Mouse (Mus musculus) stomach, embryonic 14.5 days (tissue): ENCODE results near the gene Kbtbd4. TPM values are rescaled to one million over a fixed set of nuclear protein-coding genes. Genes with fewer than 3 reads are reported as not detected.
A peak's percentile ranks its signal among the peaks of the same experiment; 100 is the strongest.

ENCODE experiments used
- ATAC-seq: fragments of 200-750 bp; cut with Nextera tagmentation; 2 replicates; pipeline ENCODE4 v1.8.0; 2017; ENCODE audit warnings: low read depth, moderate TSS enrichment; ENCODE audit not compliant: insufficient number of reproducible peaks, insufficient read depth, low FRiP score
- H3K27ac ChIP-seq: fragments of 300-500 bp; sonication (generic); 2 replicates; pipeline ENCODE4 v1.5.1; 2014; ENCODE audit warnings: mild to moderate bottlenecking, low read length, moderate library complexity, mixed read lengths
- H3K27me3 ChIP-seq: fragments of 300-500 bp; sonication (generic); 2 replicates; pipeline ENCODE4 v1.6.1; 2014; ENCODE audit warnings: low read length, control low read depth, mixed read lengths; ENCODE audit not compliant: control insufficient read depth, insufficient read depth
- H3K36me3 ChIP-seq: fragments of 300-500 bp; sonication (generic); 2 replicates; pipeline ENCODE4 v1.6.1; 2014; ENCODE audit warnings: mild to moderate bottlenecking, control low read depth, low read length, moderate library complexity, mixed read lengths; ENCODE audit not compliant: control insufficient read depth, insufficient read depth
- H3K4me1 ChIP-seq: fragments of 300-500 bp; sonication (generic); 2 replicates; pipeline ENCODE4 v1.6.1; 2014; ENCODE audit warnings: low read length, control low read depth, mixed read lengths; ENCODE audit not compliant: control insufficient read depth, insufficient read depth
- H3K4me2 ChIP-seq: fragments of 300-500 bp; sonication (generic); replicated peaks from 2 replicates; pipeline ENCODE4 v1.6.1; 2014; ENCODE audit warnings: low read depth, low read length, control low read depth
- H3K4me3 ChIP-seq: fragments of 300-500 bp; sonication (generic); 2 replicates; pipeline ENCODE4 v1.5.1; 2014; ENCODE audit warnings: low read depth, low read length, control low read depth
- H3K9ac ChIP-seq: fragments of 300-500 bp; sonication (generic); replicated peaks from 2 replicates; pipeline ENCODE4 v1.6.1; 2014; ENCODE audit warnings: low read depth, mild to moderate bottlenecking, control low read depth, low read length, moderate library complexity, mixed read lengths
- H3K9me3 ChIP-seq: fragments of 300-500 bp; sonication (generic); 2 replicates; pipeline ENCODE4 v1.6.1; 2016; ENCODE audit warnings: low read depth, low read length, control low read depth; ENCODE audit not compliant: control insufficient read depth
- WGBS: fragments of 180-500 bp; shearing (Covaris S2); extraction: QIAGEN DNeasy Blood & Tissue Kit; methylation state at CpG from one replicate; pipeline ENCODE4 v1.1.7; 2014; 5-methylcytosine and 5-hydroxymethylcytosine counted together
- polyA plus RNA-seq: library from polyadenylated mRNA; unstranded; fragments of >200 nt; fragmentation: Nextera tagmentation; extraction: Ambion mirVana; gene quantifications from 2 replicates; pipeline ENCODE4 v1.2.1, GENCODE M21; 2014

The Kbtbd4 gene
- 30.3 and 37.0 TPM in 2 replicates for polyA plus RNA-seq

DNA sequence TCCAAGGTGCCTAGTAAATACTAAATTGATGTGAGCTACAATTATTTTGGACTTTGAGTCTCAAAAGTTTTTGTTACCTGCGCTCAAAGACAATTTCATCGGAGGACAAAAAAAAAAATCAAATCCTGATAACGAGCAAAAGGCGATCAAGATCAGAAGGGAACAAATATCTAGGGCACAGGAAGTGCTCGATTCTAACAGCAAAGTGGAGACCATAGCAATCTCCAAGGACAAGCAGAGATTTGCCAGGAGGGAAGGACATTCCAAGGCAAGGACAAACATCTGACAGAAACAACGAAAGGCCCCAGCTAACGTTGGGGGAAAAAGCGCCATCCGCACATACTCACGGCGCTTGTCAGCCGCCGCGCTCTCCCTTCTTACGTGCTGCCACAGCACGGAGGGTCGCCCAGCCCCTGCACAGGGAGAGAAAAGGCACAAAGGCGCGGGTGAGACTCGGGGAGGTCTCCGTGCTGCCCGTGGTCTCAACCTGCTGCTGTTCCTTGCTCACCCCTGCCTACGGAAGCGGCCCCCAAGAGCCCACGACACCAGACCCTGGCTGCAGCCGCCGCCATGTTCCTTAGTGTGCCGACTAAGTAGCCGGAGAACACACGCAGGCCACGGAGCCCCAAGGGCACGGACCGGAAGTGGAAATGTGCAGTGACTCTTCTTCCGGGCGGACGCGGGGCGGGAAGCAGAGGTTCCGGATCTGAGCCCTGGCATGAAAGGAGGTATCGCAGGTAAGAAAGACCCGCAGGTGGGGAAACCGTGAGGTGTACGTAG, at the start of gene Kbtbd4, which contains the start of gene Ndufs3:
Kbtbd4 (plus strand) TSS at position 665 of the 780 bp plus-strand sequence.
Ndufs3 (minus strand) TSS at position 752 of the 780 bp plus-strand sequence.
- Histone ChIP-seq H3K27ac (peak within 1 kb of the TSS; percentile 90), H3K4me2 (peak within 1 kb of the TSS; percentile 52), H3K9ac (peak within 1 kb of the TSS; percentile 97), H3K4me1 (peaks cover 6% of the 10 kb centered on the region; the same call in 1 of the 2 replicates), H3K36me3 (peaks cover 30% of the 10 kb centered on the region), H3K27me3 (no peaks in the 10 kb centered on the region), H3K9me3 (no peaks in the 10 kb centered on the region), H3K4me3 (peak within 1 kb of the TSS; percentile 90)
- ATAC-seq = peak; percentile 93
- 1% methylated on average over 42 of the region's 43 CpGs for WGBS

- Histone ChIP-seq H3K36me3 (peaks cover 54% of the 10 kb centered on the region), H3K4me3 (no peak overlapping the region), H3K9ac (no peak overlapping the region), H3K9me3 (no peaks in the 10 kb centered on the region), H3K27me3 (no peaks in the 10 kb centered on the region), H3K4me2 (no peak overlapping the region), H3K27ac (no peak overlapping the region), H3K4me1 (no peaks in the 10 kb centered on the region)
- ATAC-seq = no peak
- WGBS = 92% methylated on average over 2 of the region's 2 CpGs
Observed at GRCm38 (mm10) chr2:90861486-90861885, 43.1 kb upstream of the Kbtbd4 start.

DNA sequence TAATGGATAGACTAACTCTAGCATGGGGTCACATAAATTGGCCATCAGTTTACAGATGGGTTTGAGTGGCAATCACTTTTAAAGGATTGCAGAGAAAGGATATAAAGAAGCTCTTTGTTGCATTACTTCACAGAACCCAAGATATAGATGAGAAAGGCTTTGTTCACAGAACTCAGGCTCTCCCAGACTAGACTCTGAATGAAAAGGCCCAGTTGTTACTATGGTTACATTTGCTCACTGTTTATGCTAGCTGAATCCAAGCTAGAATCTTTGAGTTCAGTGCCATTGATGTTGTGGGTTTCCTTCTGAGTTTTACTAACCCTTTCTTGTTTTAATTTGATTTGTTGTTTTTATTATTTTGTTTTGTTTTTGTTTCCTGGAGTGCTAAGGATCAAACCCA, 40.4 kb upstream of the Kbtbd4 start:
- H3K9ac ChIP-seq = no peak overlapping the region
- H3K4me2 ChIP-seq = no peak overlapping the region
- no peak overlapping the region for H3K4me3 ChIP-seq
- H3K4me1 ChIP-seq = no peaks in the 10 kb centered on the region
- no peaks in the 10 kb centered on the region for H3K9me3 ChIP-seq
- H3K27me3 ChIP-seq = no peaks in the 10 kb centered on the region
- H3K36me3 ChIP-seq = peaks cover 55% of the 10 kb centered on the region
- no peak overlapping the region for H3K27ac ChIP-seq
- ATAC-seq = no peak

DNA sequence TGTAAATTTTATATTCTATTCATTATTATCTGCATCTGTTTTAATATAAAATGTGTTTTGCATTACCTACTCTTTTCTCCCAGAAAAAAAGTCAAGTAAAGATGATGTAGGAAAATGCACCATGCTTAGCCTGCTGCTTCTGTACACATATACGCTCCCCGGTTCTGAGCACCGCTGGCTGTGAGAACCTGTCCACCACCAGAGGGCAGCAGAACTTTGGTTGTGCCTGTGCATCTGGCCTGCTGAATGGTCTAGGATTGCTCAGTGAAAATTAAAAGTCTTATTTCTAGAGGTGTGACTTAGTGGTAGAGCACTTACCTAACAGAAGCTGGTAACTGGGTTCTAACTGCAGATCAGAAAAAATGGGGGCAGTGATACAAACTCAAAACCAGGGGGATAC, 38.0 kb upstream of the Kbtbd4 start:
- no peaks in the 10 kb centered on the region for H3K27me3 ChIP-seq
- H3K4me3 ChIP-seq = no peak overlapping the region
- no peak overlapping the region for H3K4me2 ChIP-seq
- peak; percentile 83; the same call in 1 of the 2 replicates for ATAC-seq
- peaks cover 14% of the 10 kb centered on the region for H3K4me1 ChIP-seq
- peaks cover 38% of the 10 kb centered on the region for H3K36me3 ChIP-seq
- 21% methylated on average over 3 of the region's 3 CpGs for WGBS
- no peak overlapping the region for H3K9ac ChIP-seq
- H3K27ac ChIP-seq = no peak overlapping the region
- H3K9me3 ChIP-seq = no peaks in the 10 kb centered on the region

- Histone ChIP-seq H3K4me1 (peaks cover 14% of the 10 kb centered on the region), H3K4me3 (no peak overlapping the region), H3K27me3 (no peaks in the 10 kb centered on the region), H3K27ac (no peak overlapping the region), H3K4me2 (no peak overlapping the region), H3K36me3 (peaks cover 24% of the 10 kb centered on the region), H3K9ac (no peak overlapping the region), H3K9me3 (no peaks in the 10 kb centered on the region)
- 3% methylated on average over 4 of the region's 4 CpGs for WGBS
- peak; percentile 67; the same call in 1 of the 2 replicates for ATAC-seq
Observed at GRCm38 (mm10) chr2:90870136-90870601, 34.4 kb upstream of the Kbtbd4 start.

- 68% methylated on average over 8 of the region's 8 CpGs for WGBS
Observed at GRCm38 (mm10) chr2:90871180-90871961, 33.2 kb upstream of the Kbtbd4 start.

GRCm38 (mm10) chr2:90874025-90874424, 30.5 kb upstream of the Kbtbd4 start:
- 78% methylated on average over 1 of the region's 1 CpGs for whole genome bisulfite sequencing
- no peak overlapping the region for H3K4me2 ChIP-seq
- H3K9ac ChIP-seq = no peak overlapping the region
- H3K4me1 ChIP-seq = peaks cover 14% of the 10 kb centered on the region
- no peaks in the 10 kb centered on the region for H3K9me3 ChIP-seq
- H3K4me3 ChIP-seq = no peak overlapping the region
- H3K27me3 ChIP-seq = no peaks in the 10 kb centered on the region
- no peak for ATAC-seq
- no peaks in the 10 kb centered on the region for H3K36me3 ChIP-seq
- no peak overlapping the region for H3K27ac ChIP-seq

More at GRCm38 (mm10) chr2:90871180-90871961, 33.2 kb upstream of the Kbtbd4 start:
- no peaks in the 10 kb centered on the region for H3K27me3 ChIP-seq
- peaks cover 13% of the 10 kb centered on the region; the same call in 1 of the 2 replicates for H3K36me3 ChIP-seq
- no peaks in the 10 kb centered on the region for H3K9me3 ChIP-seq
- no peak overlapping the region for H3K9ac ChIP-seq
- no peak overlapping the region for H3K4me2 ChIP-seq
- ATAC-seq = no peak
- H3K4me1 ChIP-seq = peaks cover 14% of the 10 kb centered on the region
- no peak overlapping the region; the same call in 1 of the 2 replicates for H3K27ac ChIP-seq
- H3K4me3 ChIP-seq = no peak overlapping the region

DNA sequence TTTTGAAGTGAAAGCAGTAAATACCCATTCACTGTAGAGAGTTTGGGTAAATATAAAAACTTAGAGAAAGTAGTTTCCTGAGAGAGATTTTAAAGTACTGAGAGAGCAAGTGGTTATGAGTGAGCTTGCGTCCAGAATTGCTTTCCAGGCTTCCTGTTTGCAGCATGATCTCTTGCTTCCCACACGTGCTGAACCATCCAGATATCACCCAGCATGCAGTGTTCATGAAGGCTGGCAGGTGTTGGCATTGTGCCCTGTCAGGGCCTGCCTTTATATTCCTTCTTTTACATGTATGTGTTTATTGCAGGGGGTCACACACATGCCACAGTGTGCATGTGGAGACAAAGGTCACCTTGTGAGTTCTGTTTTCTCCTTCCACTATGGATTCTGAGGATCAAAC, 29.3 kb upstream of the Kbtbd4 start:
- H3K4me1 ChIP-seq = peaks cover 9% of the 10 kb centered on the region
- ATAC-seq = no peak
- no peak overlapping the region for H3K4me3 ChIP-seq
- no peaks in the 10 kb centered on the region for H3K36me3 ChIP-seq
- no peaks in the 10 kb centered on the region for H3K27me3 ChIP-seq
- H3K9me3 ChIP-seq = no peaks in the 10 kb centered on the region
- H3K27ac ChIP-seq = no peak overlapping the region
- no peak overlapping the region for H3K9ac ChIP-seq
- H3K4me2 ChIP-seq = no peak overlapping the region
- 73% methylated on average over 2 of the region's 2 CpGs for WGBS
